Mouse (Mus musculus) heart, embryonic 14.5 days (tissue): ENCODE results near the gene Sorcs3. TPM values are rescaled to one million over a fixed set of nuclear protein-coding genes. Genes with fewer than 3 reads are reported as not detected.

ENCODE experiments used
- ATAC-seq: fragments of 200-750 bp; cut with Nextera tagmentation; 2 replicates; pipeline ENCODE4 v1.8.0; 2017; ENCODE audit warnings: low read depth, moderate TSS enrichment; ENCODE audit not compliant: insufficient number of reproducible peaks, insufficient read depth, low FRiP score
- H3K27ac ChIP-seq, 2 experiments: fragments of 200-500 bp in 1 of 2; fragments of 300-500 bp in 1 of 2; sonication (generic) in 1 of 2; replicated peaks in 1 of 2; 2 replicates each; pipeline ENCODE4 v1.5.1; 2012 to 2014; ENCODE audit warnings: low read depth in 2 of 2, low read length in 2 of 2, control low read depth in 1 of 2, mild to moderate bottlenecking in 1 of 2, mixed read lengths in 1 of 2; ENCODE audit not compliant: control insufficient read depth in 1 of 2, insufficient read depth in 1 of 2
- H3K27me3 ChIP-seq: fragments of 300-500 bp; sonication (generic); 2 replicates; pipeline ENCODE4 v1.6.1; 2014; ENCODE audit warnings: mild to moderate bottlenecking, low read length, control low read depth; ENCODE audit not compliant: control insufficient read depth, insufficient read depth
- H3K36me3 ChIP-seq: fragments of 300-500 bp; sonication (generic); 2 replicates; pipeline ENCODE4 v1.6.1; 2014; ENCODE audit warnings: mild to moderate bottlenecking, control low read depth, low read length, mixed read lengths; ENCODE audit not compliant: control insufficient read depth, insufficient read depth
- H3K4me1 ChIP-seq, 2 experiments: fragments of 200-500 bp in 1 of 2; fragments of 300-500 bp in 1 of 2; sonication (generic) in 1 of 2; 2 replicates each; pipeline ENCODE4 v1.6.1; 2012 to 2014; ENCODE audit warnings: low read length in 2 of 2, control low read depth in 1 of 2, mixed read lengths in 1 of 2; ENCODE audit not compliant: control insufficient read depth in 2 of 2, insufficient read depth in 2 of 2
- H3K4me2 ChIP-seq: fragments of 300-500 bp; sonication (generic); 2 replicates; pipeline ENCODE4 v1.6.1; 2014; ENCODE audit warnings: mild to moderate bottlenecking, low read length
- H3K4me3 ChIP-seq, 2 experiments: fragments of 200-500 bp in 1 of 2; fragments of 300-500 bp in 1 of 2; sonication (generic) in 1 of 2; 2 replicates each; pipeline ENCODE4 v1.5.1; 2012 to 2014; ENCODE audit warnings: low read length in 2 of 2, mild to moderate bottlenecking in 2 of 2, control low read depth in 1 of 2, low read depth in 1 of 2, moderate library complexity in 1 of 2; ENCODE audit not compliant: control insufficient read depth in 1 of 2, insufficient read depth in 1 of 2
- H3K9ac ChIP-seq: fragments of 300-500 bp; sonication (generic); 2 replicates; pipeline ENCODE4 v1.6.1; 2014; ENCODE audit warnings: mild to moderate bottlenecking, low read length
- H3K9me3 ChIP-seq: fragments of 300-500 bp; sonication (generic); 2 replicates; pipeline ENCODE4 v1.6.1; 2016; ENCODE audit warnings: low read length, control low read depth; ENCODE audit not compliant: control insufficient read depth
- WGBS: fragments of 180-500 bp; shearing (Covaris S2); extraction: QIAGEN DNeasy Blood & Tissue Kit; methylation state at CpG from one replicate; pipeline ENCODE4 v1.1.7; 2014; 5-methylcytosine and 5-hydroxymethylcytosine counted together
- polyA plus RNA-seq: library from polyadenylated mRNA; unstranded; fragments of >200 nt; fragmentation: Nextera tagmentation; extraction: Ambion mirVana; gene quantifications from 2 replicates; pipeline ENCODE4 v1.2.1, GENCODE M21; 2014

The Sorcs3 gene
- polyA plus RNA-seq, 1 experiment from 2014 or later, result 0.39 TPM

DNA sequence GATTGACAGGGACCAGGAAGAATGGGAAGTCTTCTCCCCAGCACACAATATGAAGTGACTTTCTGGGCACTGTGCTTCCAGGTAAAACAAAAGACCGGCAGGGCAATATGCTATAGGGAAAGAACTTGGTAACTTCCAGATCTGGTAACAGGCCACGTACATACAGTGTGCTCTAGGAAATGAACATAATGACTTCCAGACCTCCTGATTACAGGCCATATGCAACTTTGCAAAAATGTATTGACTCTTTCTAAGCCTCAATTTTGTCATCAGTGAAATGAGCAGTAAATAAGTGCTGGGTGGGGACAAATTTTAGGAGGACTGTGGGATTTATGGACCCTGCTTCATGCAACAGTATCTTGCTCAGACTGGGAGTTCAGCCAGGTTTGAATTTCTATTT lies 88.4 kb downstream of the Sorcs3 start:
- H3K9ac ChIP-seq, result no peak overlapping the region
- H3K36me3 ChIP-seq, result no peaks in the 10 kb centered on the region
- no peaks in the 10 kb centered on the region for H3K9me3 ChIP-seq
- no peak for ATAC-seq
- H3K27ac ChIP-seq, result no peak overlapping the region
- no peaks in the 10 kb centered on the region for H3K27me3 ChIP-seq
- H3K4me2 ChIP-seq, result no peak overlapping the region
- 83% methylated on average over 2 of the region's 2 CpGs for WGBS
- H3K4me3 ChIP-seq, result no peak overlapping the region
- no peaks in the 10 kb centered on the region for H3K4me1 ChIP-seq

GRCm38 (mm10) chr19:48298384-48298783 lies 92.6 kb downstream of the Sorcs3 start:
- no peak for ATAC-seq
- 66% methylated on average over 2 of the region's 2 CpGs for WGBS
- no peaks in the 10 kb centered on the region for H3K36me3 ChIP-seq

DNA sequence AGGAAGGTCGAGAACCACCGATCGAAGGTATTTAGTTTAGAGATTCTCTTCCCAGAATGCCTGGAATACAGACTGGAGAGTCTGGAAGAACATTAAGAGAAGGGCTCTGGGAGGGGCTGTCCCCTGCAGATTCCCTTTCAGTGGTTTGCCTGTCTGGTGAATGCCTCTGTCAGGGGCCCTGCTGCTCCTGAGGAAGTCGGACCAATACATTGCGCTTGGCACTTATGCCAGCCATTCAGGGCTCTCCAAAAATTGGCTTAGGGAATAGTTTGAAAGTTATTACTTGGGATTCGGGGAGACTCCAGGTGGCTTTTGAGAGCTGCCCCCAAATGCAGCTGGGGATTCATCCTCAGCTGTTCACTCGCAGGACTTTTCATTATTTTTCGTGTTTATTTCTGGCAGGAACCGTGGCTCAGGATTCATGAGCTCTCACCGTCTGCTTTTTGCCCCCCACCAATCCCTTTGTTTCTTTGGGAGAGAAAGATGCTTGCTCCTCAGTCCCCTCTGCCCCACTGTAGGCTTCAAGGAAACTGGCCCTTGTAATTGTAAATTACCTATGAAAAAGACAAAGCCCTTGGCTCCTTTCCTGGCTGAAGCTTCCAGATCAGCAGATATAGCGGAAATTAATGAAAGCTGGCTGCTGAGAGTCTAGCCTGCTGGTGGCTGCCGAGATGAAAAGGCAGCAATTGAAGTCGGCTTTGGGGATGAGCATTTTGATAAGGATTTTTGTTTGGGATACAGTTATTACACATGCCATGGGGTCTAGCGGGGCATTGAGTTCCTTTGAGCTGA lies 94.8 kb downstream of the Sorcs3 start:
- no peak for ATAC-seq
- Histone ChIP-seq H3K4me3 (no peak overlapping the region), H3K27me3 (no peaks in the 10 kb centered on the region), H3K9ac (no peak overlapping the region), H3K4me2 (no peak overlapping the region), H3K27ac (no peak overlapping the region), H3K4me1 (no peaks in the 10 kb centered on the region), H3K9me3 (no peaks in the 10 kb centered on the region), H3K36me3 (no peaks in the 10 kb centered on the region)
- WGBS, result 68% methylated on average over 14 of the region's 14 CpGs

More at GRCm38 (mm10) chr19:48298384-48298783, 92.6 kb downstream of the Sorcs3 start:
- no peak overlapping the region for H3K9ac ChIP-seq
- no peaks in the 10 kb centered on the region for H3K27me3 ChIP-seq
- H3K27ac ChIP-seq, result no peak overlapping the region
- H3K9me3 ChIP-seq, result no peaks in the 10 kb centered on the region
- H3K4me3 ChIP-seq, result no peak overlapping the region
- H3K4me2 ChIP-seq, result no peak overlapping the region
- H3K4me1 ChIP-seq, result no peaks in the 10 kb centered on the region

DNA sequence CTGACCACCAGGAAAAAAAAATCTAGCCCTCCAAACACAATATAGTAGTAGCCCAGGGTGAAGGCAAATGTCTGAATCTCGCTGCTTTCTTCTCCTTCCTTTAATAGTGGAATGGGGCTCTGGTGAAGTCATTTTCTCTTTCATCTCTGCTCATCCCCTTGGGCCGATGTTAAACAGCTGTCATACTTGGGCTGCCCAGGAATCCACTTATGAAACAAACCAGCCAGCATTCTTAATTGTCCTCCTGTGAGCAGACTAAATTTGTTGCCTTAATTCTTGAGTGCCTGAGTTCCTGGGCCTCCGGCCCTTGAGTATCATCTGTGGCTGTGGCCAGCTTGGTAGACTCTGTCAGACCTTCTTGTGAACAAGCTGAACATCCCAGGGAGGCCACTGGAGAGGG lies 95.5 kb downstream of the Sorcs3 start:
- Histone ChIP-seq H3K27me3 (no peaks in the 10 kb centered on the region), H3K4me2 (no peak overlapping the region), H3K9ac (no peak overlapping the region), H3K9me3 (no peaks in the 10 kb centered on the region), H3K36me3 (no peaks in the 10 kb centered on the region), H3K27ac (no peak overlapping the region), H3K4me1 (no peaks in the 10 kb centered on the region), H3K4me3 (no peak overlapping the region)
- ATAC-seq, result no peak
- 52% methylated on average over 3 of the region's 3 CpGs for WGBS

- 81% methylated on average over 8 of the region's 8 CpGs for WGBS
- Histone ChIP-seq H3K9ac (no peak overlapping the region), H3K4me3 (no peak overlapping the region), H3K36me3 (no peaks in the 10 kb centered on the region), H3K4me2 (no peak overlapping the region), H3K4me1 (no peaks in the 10 kb centered on the region), H3K27me3 (no peaks in the 10 kb centered on the region), H3K9me3 (no peaks in the 10 kb centered on the region), H3K27ac (no peak overlapping the region)
- no peak for ATAC-seq
Observed at GRCm38 (mm10) chr19:48308341-48308740, 102.5 kb downstream of the Sorcs3 start.

GRCm38 (mm10) chr19:48309531-48310337 lies 103.9 kb downstream of the Sorcs3 start:
- no peaks in the 10 kb centered on the region for H3K9me3 ChIP-seq
- no peaks in the 10 kb centered on the region for H3K4me1 ChIP-seq
- no peak for ATAC-seq
- H3K4me2 ChIP-seq, result no peak overlapping the region
- H3K27ac ChIP-seq, result no peak overlapping the region
- 80% methylated on average over 15 of the region's 15 CpGs for WGBS
- H3K36me3 ChIP-seq, result no peaks in the 10 kb centered on the region
- no peak overlapping the region for H3K9ac ChIP-seq
- H3K4me3 ChIP-seq, result no peak overlapping the region
- H3K27me3 ChIP-seq, result no peaks in the 10 kb centered on the region

DNA sequence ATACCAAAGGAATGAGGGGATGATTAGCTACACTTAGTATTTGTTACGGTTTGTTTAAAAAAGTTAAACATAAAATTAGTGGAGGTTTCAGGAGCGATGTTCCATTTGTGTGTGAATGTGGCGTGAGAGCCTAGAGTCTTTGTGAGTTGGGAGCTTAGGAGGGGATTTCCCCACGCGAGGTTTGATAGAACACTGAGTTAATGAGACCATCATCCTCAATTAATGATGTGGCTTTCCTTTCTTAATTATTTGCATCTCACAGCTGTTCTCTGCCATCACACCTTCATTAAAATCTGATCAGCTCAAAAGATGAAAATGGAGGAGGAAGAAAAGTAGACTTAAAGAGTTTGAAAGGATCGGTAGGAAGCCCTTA lies 104.5 kb downstream of the Sorcs3 start:
- Histone ChIP-seq H3K27ac (no peak overlapping the region), H3K27me3 (no peaks in the 10 kb centered on the region), H3K36me3 (no peaks in the 10 kb centered on the region), H3K4me1 (no peaks in the 10 kb centered on the region), H3K4me2 (no peak overlapping the region), H3K9ac (no peak overlapping the region), H3K4me3 (no peak overlapping the region), H3K9me3 (no peaks in the 10 kb centered on the region)
- 82% methylated on average over 6 of the region's 6 CpGs for WGBS
- ATAC-seq, result no peak
